Mouse (Mus musculus) adrenal gland, postnatal 10 days (tissue): ENCODE measurements around the gene Gdpd5. TPM values are rescaled to one million over a fixed set of nuclear protein-coding genes. Genes with fewer than 3 reads are reported as not detected.

Source experiments
- DNase-seq: peaks from one replicate; pipeline ENCODE4 v3.0.0; 2021; ENCODE audit warnings: mixed read lengths
- total RNA-seq, 2 experiments: library from RNA; stranded (reverse); gene quantifications; 2 replicates each; pipeline ENCODE4 v1.2.3; 2021

Gene Gdpd5
- total RNA-seq, 2 experiments from 2014 or later, result 11.5 to 16.6 TPM

GRCm38 (mm10) chr7:99441534-99442072 is 60.4 kb downstream of the Gdpd5 start:
- peak; percentile 82 for DNase-seq

- DNase-seq, result peak; percentile 47
These were observed 62.0 kb downstream of the Gdpd5 start for GRCm38 (mm10) chr7:99443164-99443563.

GRCm38 (mm10) chr7:99444012-99444411 is 62.8 kb downstream of the Gdpd5 start:
- no peak for DNase-seq

GRCm38 (mm10) chr7:99445833-99446232 is 64.6 kb downstream of the Gdpd5 start:
- DNase-seq, result peak; percentile 25

DNA sequence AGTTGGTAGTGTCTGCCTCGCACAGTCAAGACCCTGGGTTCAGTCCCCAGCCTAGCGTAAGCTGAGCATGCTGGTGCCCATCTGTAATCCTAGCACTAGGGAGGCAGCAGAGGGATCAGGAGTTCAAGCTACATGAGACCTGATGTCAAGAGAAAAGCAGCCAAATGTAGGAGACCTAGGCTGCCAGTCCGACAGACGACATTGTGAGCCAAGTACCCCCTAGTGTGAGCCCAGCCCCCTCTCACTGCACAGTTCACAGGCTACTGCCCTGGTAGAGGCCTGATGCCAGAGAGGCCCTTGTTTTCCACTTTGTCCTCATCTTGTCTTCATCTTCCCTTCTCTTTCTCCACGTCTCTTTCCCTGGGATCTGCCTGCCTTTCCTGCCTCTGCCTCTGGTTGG is 66.1 kb downstream of the Gdpd5 start:
- no peak for DNase-seq

GRCm38 (mm10) chr7:99448619-99449018 is 67.4 kb downstream of the Gdpd5 start:
- DNase-seq, result no peak

- no peak for DNase-seq
These were observed 67.8 kb downstream of the Gdpd5 start for GRCm38 (mm10) chr7:99449063-99449462.

DNA sequence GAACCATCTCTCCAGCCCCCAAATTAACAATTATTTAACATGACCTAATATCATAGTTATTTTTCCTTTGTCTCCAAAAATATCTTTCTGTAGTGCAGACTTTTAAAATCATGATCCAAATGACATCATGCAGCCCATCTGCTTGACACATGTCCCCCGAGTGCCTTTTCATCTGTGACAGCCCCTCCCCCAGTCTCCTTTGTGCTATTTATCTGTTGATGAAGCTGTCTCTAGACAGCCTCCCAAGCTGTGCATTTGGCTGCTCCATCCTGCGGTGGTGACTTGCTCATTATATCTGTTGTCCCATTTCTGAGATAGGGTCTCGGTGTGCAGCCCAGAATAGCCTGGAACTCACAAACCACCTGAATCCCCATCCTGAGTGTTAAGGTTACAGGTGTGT is 68.5 kb downstream of the Gdpd5 start:
- DNase-seq, result no peak

- DNase-seq, result peak; percentile 78
These were observed 69.5 kb downstream of the Gdpd5 start for GRCm38 (mm10) chr7:99450703-99451102.

GRCm38 (mm10) chr7:99452859-99453258 is 71.6 kb downstream of the Gdpd5 start:
- no peak for DNase-seq

GRCm38 (mm10) chr7:99454044-99454443 is 72.8 kb downstream of the Gdpd5 start:
- DNase-seq, result no peak

GRCm38 (mm10) chr7:99458849-99459248 is 77.6 kb downstream of the Gdpd5 start:
- DNase-seq, result no peak

DNA sequence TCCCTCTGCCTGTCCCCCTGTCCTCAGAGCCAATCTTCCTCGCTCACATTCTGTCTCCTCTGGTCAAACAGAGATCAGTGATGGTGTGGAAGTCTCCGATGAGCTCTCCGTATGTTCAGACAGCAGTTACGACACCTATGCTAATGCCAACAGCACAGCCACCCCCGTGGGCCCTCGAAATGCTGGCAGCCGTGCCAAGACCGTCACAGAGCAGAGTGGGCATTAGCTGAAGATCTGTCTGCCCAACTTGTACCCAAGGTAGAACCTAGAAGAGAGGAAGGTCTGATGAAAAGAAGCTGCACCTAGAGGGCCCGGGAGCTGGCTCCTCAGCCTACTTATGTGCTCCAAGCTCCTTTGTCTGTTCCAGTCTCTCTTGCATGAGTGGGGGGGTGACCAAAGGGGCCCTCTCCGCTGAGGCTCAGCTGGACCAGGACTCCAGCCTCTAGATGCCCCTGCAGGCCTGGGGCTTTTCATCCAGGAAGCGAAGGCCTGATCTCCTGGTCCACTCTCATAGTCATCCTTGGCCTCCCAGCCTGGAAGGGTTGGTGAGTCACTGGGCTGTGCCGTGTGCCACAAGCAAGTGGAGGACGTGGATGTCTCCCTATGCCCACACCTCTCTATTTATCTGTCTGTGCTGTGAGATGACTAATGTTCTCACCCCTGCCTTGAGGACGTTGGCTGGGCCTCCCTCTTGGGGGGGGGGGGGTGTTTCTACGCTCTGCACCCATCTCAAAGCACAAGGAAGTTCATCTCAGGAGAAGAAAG is 78.9 kb downstream of the Gdpd5 start:
- no peak for DNase-seq

- DNase-seq, result no peak
These were observed 81.9 kb downstream of the Gdpd5 start for GRCm38 (mm10) chr7:99463120-99463519.

GRCm38 (mm10) chr7:99465811-99466210 is 84.6 kb downstream of the Gdpd5 start, which contains the start of gene Klhl35:
Klhl35 (plus strand) TSS chr7:99466004.
- no peak for DNase-seq

DNA sequence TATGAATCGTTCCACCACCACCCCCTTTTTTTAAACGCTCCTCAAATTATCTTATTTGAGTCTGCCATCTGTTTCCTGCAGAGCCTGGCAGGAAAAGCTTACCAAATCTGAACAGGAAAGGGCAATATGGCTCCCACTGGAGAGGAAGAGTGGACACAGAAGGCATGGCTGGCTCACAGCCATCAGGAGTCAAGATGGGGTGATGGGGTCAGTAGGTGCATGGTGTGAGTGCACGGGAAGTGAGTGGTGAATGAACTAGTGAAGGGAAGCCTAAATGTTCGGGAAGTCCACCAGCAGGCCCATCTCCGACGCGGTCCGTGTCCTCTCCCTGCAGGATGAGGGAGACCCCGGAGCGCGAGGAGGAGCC is 86.7 kb downstream of the Gdpd5 start:
- peak; percentile 63 for DNase-seq

- DNase-seq, result peak; percentile 79
These were observed 87.3 kb downstream of the Gdpd5 start for GRCm38 (mm10) chr7:99468283-99469132.

DNA sequence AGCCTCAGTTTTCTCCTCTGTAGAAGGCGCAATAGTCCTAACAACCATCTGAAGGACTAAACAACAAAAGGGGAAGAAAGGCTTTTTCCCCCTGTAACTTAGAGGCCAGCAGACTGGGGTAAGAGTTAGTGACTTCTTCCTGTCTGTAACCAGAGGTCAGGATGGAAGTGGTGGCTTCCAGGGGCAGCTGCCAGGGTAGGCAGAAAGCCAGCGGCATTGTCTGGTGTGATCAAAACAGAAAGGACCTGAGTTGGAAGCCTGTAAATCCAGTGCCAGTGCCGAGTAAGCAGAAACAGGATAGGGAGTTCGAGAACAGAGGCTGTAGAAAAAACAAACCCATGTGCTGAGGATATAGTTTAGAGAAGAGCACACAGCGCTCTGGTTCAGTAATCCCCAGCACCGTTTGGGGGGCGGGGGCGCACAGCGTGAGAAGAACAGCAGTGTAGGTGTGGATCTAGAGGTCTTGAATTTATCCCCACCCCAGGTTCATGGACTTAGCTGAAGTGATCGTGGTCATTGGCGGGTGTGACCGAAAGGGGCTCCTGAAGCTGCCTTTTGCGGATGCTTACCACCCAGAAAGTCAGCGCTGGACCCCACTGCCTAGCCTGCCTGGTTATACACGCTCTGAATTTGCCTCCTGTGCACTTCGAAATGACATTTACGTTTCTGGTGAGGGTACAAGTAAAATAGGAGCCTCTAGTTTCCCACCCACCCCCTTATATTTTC is 88.6 kb downstream of the Gdpd5 start:
- DNase-seq, result peak; percentile 28

- no peak for DNase-seq
These were observed 90.4 kb downstream of the Gdpd5 start for GRCm38 (mm10) chr7:99471578-99471977.

DNA sequence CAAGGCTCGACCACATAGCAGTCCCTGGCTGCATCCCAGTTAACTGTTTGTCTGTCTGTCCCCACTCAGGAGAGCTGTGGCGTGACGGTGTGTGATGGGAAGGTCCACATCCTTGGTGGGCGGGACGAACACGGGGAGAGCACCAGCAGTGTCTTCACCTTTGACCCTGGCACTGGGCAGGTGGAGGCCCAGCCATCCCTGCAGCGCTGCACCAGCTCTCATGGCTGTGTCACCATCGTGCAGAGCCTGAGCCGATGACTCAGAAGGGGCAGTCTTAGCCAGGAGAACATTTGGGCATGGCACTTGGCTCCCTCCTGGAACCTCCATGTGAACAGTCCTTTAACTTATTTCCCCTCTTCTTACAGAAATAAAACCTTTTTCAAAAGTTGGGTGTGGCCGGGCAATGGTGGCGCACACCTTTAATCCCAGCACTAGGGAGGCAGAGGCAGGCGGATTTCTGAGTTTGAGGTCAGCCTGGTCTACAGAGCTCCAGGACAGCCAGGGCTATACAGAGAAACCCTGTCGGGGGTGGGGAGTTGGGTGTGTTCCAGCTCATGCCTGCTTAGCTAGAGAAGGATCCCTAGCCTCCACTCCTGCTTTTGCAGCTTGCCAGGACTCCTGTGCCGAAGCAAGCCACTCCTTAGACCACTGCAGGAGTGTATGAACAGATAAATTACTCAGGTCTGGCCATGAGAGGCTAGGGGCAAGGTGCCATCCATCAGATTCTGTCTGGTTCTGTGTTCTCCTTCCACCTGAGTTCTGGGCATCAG is 92.6 kb downstream of the Gdpd5 start:
- peak; percentile 57 for DNase-seq

GRCm38 (mm10) chr7:99474836-99475561 is 93.8 kb downstream of the Gdpd5 start:
- DNase-seq, result no peak
